Mouse (Mus musculus) heart, embryonic 16.5 days (tissue): Measurements from ENCODE around the gene Mab21l3. TPM values are rescaled to one million over a fixed set of nuclear protein-coding genes. Genes with fewer than 3 reads are reported as not detected.

Source experiments
- ATAC-seq: fragments of 200-750 bp; cut with Nextera tagmentation; replicated peaks from 2 replicates; pipeline ENCODE4 v1.8.0; 2017; ENCODE audit warnings: moderate number of reproducible peaks; ENCODE audit not compliant: insufficient read depth, low FRiP score; ENCODE audit errors: extremely low read depth
- H3K27ac ChIP-seq: fragments of 300-500 bp; sonication (generic); 2 replicates; pipeline ENCODE4 v1.5.1; 2014; ENCODE audit warnings: mild to moderate bottlenecking, low read length, control low read depth, moderate library complexity
- H3K27me3 ChIP-seq: fragments of 300-500 bp; sonication (generic); 2 replicates; pipeline ENCODE4 v1.6.1; 2014; ENCODE audit warnings: low read length, mixed read lengths; ENCODE audit not compliant: control insufficient read depth, insufficient read depth
- H3K36me3 ChIP-seq: fragments of 300-500 bp; sonication (generic); 2 replicates; pipeline ENCODE4 v1.6.1; 2014; ENCODE audit not compliant: control insufficient read depth, insufficient read depth
- H3K4me1 ChIP-seq: fragments of 300-500 bp; sonication (generic); 2 replicates; pipeline ENCODE4 v1.6.1; 2014; ENCODE audit warnings: low read length, mixed read lengths; ENCODE audit not compliant: control insufficient read depth, insufficient read depth
- H3K4me2 ChIP-seq: fragments of 300-500 bp; sonication (generic); 2 replicates; pipeline ENCODE4 v1.6.1; 2014; ENCODE audit warnings: low read depth, mild to moderate bottlenecking, control low read depth, low read length
- H3K4me3 ChIP-seq: fragments of 300-500 bp; sonication (generic); 2 replicates; pipeline ENCODE4 v1.5.1; 2014; ENCODE audit warnings: mild to moderate bottlenecking, control low read depth, low read length
- H3K9ac ChIP-seq: fragments of 300-500 bp; sonication (generic); 2 replicates; pipeline ENCODE4 v1.6.1; 2014; ENCODE audit warnings: low read length, control low read depth
- H3K9me3 ChIP-seq: fragments of 300-500 bp; sonication (generic); replicated peaks from 2 replicates; pipeline ENCODE4 v1.6.1; 2016; ENCODE audit warnings: low read length; ENCODE audit not compliant: control insufficient read depth
- WGBS: fragments of 180-500 bp; shearing (Covaris S2); extraction: QIAGEN DNeasy Blood & Tissue Kit; methylation state at CpG from one replicate; pipeline ENCODE4 v1.1.7; 2014; 5-methylcytosine and 5-hydroxymethylcytosine counted together
- polyA plus RNA-seq: library from polyadenylated mRNA; unstranded; fragments of >200 nt; fragmentation: Nextera tagmentation; extraction: Ambion mirVana; gene quantifications from 2 replicates; pipeline ENCODE4 v1.2.1, GENCODE M21; 2015

Mab21l3 gene
- polyA plus RNA-seq, 1 experiment from 2014 or later: 0.38 TPM

GRCm38 (mm10) chr3:101854075-101854474 is 5.3 kb upstream of the Mab21l3 start:
- no peak overlapping the region for H3K4me3 ChIP-seq
- H3K9me3 ChIP-seq: no peaks in the 10 kb centered on the region
- WGBS: 77% methylated on average over 1 of the region's 1 CpGs
- H3K27ac ChIP-seq: no peak overlapping the region
- no peak overlapping the region for H3K9ac ChIP-seq
- H3K27me3 ChIP-seq: no peaks in the 10 kb centered on the region
- ATAC-seq: no peak
- no peak overlapping the region for H3K4me2 ChIP-seq
- H3K4me1 ChIP-seq: no peaks in the 10 kb centered on the region
- 0 out of 2 replicates have a peak, but pooled peaks cover 2% of the 10 kb centered on the region for H3K36me3 ChIP-seq

- Histone ChIP-seq H3K27me3 (no peaks in the 10 kb centered on the region), H3K9me3 (no peaks in the 10 kb centered on the region), H3K4me1 (no peaks in the 10 kb centered on the region), H3K4me3 (no peak overlapping the region), H3K27ac (no peak overlapping the region), H3K4me2 (no peak overlapping the region), H3K9ac (no peak overlapping the region), H3K36me3 (no peaks in the 10 kb centered on the region)
- WGBS: 55% methylated on average over 6 of the region's 6 CpGs
- ATAC-seq: no peak
These were observed 2.6 kb upstream of the Mab21l3 start for GRCm38 (mm10) chr3:101851363-101851762.

- Histone ChIP-seq H3K36me3 (no peaks in the 10 kb centered on the region), H3K27me3 (no peaks in the 10 kb centered on the region), H3K9me3 (no peaks in the 10 kb centered on the region), H3K27ac (no peak overlapping the region), H3K4me2 (no peak overlapping the region), H3K9ac (no peak overlapping the region), H3K4me3 (no peak overlapping the region), H3K4me1 (no peaks in the 10 kb centered on the region)
- WGBS: 79% methylated on average over 4 of the region's 4 CpGs
- no peak for ATAC-seq
These were observed 2.7 kb downstream of the Mab21l3 start for GRCm38 (mm10) chr3:101846096-101846495.

- H3K9me3 ChIP-seq: no peaks in the 10 kb centered on the region; the same call in 1 of the 2 replicates
These were observed 6.2 kb downstream of the Mab21l3 start for GRCm38 (mm10) chr3:101842372-101843094.

GRCm38 (mm10) chr3:101839327-101839726 is 9.4 kb downstream of the Mab21l3 start:
- 84% methylated on average over 9 of the region's 9 CpGs for WGBS
- no peak for ATAC-seq
- no peaks in the 10 kb centered on the region; the same call in 1 of the 2 replicates for H3K9me3 ChIP-seq
- no peak overlapping the region for H3K4me3 ChIP-seq
- no peaks in the 10 kb centered on the region for H3K27me3 ChIP-seq
- H3K4me1 ChIP-seq: peaks cover 7% of the 10 kb centered on the region
- no peak overlapping the region for H3K27ac ChIP-seq
- H3K9ac ChIP-seq: no peak overlapping the region
- H3K4me2 ChIP-seq: no peak overlapping the region
- no peaks in the 10 kb centered on the region for H3K36me3 ChIP-seq

More at GRCm38 (mm10) chr3:101842372-101843094, 6.2 kb downstream of the Mab21l3 start:
- H3K36me3 ChIP-seq: no peaks in the 10 kb centered on the region
- 74% methylated on average over 7 of the region's 7 CpGs for WGBS
- H3K27me3 ChIP-seq: no peaks in the 10 kb centered on the region
- no peak overlapping the region for H3K9ac ChIP-seq
- no peak for ATAC-seq
- H3K4me1 ChIP-seq: no peaks in the 10 kb centered on the region
- H3K4me3 ChIP-seq: no peak overlapping the region
- H3K4me2 ChIP-seq: no peak overlapping the region
- no peak overlapping the region for H3K27ac ChIP-seq

GRCm38 (mm10) chr3:101836971-101837370 is 11.8 kb downstream of the Mab21l3 start:
- H3K4me2 ChIP-seq: no peak overlapping the region
- no peaks in the 10 kb centered on the region; the same call in 1 of the 2 replicates for H3K9me3 ChIP-seq
- WGBS: 82% methylated on average over 3 of the region's 3 CpGs
- H3K36me3 ChIP-seq: no peaks in the 10 kb centered on the region
- no peak overlapping the region for H3K27ac ChIP-seq
- no peaks in the 10 kb centered on the region for H3K27me3 ChIP-seq
- H3K4me1 ChIP-seq: peaks cover 7% of the 10 kb centered on the region
- H3K9ac ChIP-seq: no peak overlapping the region
- H3K4me3 ChIP-seq: no peak overlapping the region
- ATAC-seq: no peak

- 72% methylated on average over 5 of the region's 5 CpGs for WGBS
- no peak overlapping the region; the same call in 1 of the 2 replicates for H3K9ac ChIP-seq
These were observed 12.2 kb downstream of the Mab21l3 start for GRCm38 (mm10) chr3:101836532-101836931.

GRCm38 (mm10) chr3:101836045-101836444 is 12.7 kb downstream of the Mab21l3 start:
- no peaks in the 10 kb centered on the region for H3K36me3 ChIP-seq
- WGBS: 2% methylated on average over 8 of the region's 8 CpGs
- H3K9ac ChIP-seq: peak overlapping the region; percentile 31; the same call in 1 of the 2 replicates
- H3K4me1 ChIP-seq: peaks cover 12% of the 10 kb centered on the region
- peak overlapping the region; percentile 23 for H3K4me3 ChIP-seq
- H3K9me3 ChIP-seq: no peaks in the 10 kb centered on the region; the same call in 1 of the 2 replicates
- no peaks in the 10 kb centered on the region for H3K27me3 ChIP-seq
- peak; percentile 83 for ATAC-seq
- H3K27ac ChIP-seq: no peak overlapping the region; the same call in 1 of the 2 replicates
- peak overlapping the region; percentile 65 for H3K4me2 ChIP-seq

More at GRCm38 (mm10) chr3:101836532-101836931, 12.2 kb downstream of the Mab21l3 start:
- peak overlapping the region; percentile 23 for H3K4me3 ChIP-seq
- H3K4me2 ChIP-seq: peak overlapping the region; percentile 65
- H3K27ac ChIP-seq: no peak overlapping the region; the same call in 1 of the 2 replicates
- no peaks in the 10 kb centered on the region for H3K36me3 ChIP-seq
- peaks cover 11% of the 10 kb centered on the region for H3K4me1 ChIP-seq
- no peaks in the 10 kb centered on the region; the same call in 1 of the 2 replicates for H3K9me3 ChIP-seq
- no peak for ATAC-seq
- H3K27me3 ChIP-seq: no peaks in the 10 kb centered on the region

GRCm38 (mm10) chr3:101831189-101831858 is 17.4 kb downstream of the Mab21l3 start:
- H3K27me3 ChIP-seq: no peaks in the 10 kb centered on the region
- ATAC-seq: no peak
- no peaks in the 10 kb centered on the region for H3K9me3 ChIP-seq
- no peak overlapping the region for H3K4me3 ChIP-seq
- no peak overlapping the region for H3K9ac ChIP-seq
- H3K27ac ChIP-seq: no peak overlapping the region
- peaks cover 12% of the 10 kb centered on the region for H3K4me1 ChIP-seq
- WGBS: 28% methylated on average over 10 of the region's 10 CpGs
- H3K4me2 ChIP-seq: no peak overlapping the region
- no peaks in the 10 kb centered on the region for H3K36me3 ChIP-seq
